ENCODE assay signal across 8 mouse cellular contexts in genomic region chr7:3644348-3644671, GRCm38 (mm10). TPM values are rescaled to one million over a fixed set of nuclear protein-coding genes. Genes with fewer than 3 reads are reported as not detected.
A peak's percentile ranks its signal among the peaks of the same experiment; 100 is the strongest.
DNase-seq lines count a peak whose midpoint lies in the region; ATAC-seq and TF ChIP-seq lines count a peak whose summit lies in the region.

No protein-coding gene starts in this region.

- H3K27ac ChIP-seq in cerebellum, adult 2 months (ENCODE audit: insufficient read depth, low read length), result no peak overlapping the region
- H3K27ac ChIP-seq in neural tube, embryonic 11.5 days (ENCODE audit: low read depth, low read length), result no peak overlapping the region
- 0 out of 2 replicates have a peak overlapping the region, but pooled peaks have one; percentile 17 for H3K27ac ChIP-seq in hindbrain, postnatal 0 days
- H3K27ac ChIP-seq in midbrain, embryonic 12.5 days (replicated peaks), result no peak overlapping the region; the same call in 1 of the 2 replicates

- DNase-seq in cerebellum, adult 2 months, result no peak
- no peak for DNase-seq in cerebellum, adult 9-11 months
- DNase-seq in neural tube, embryonic 11.5 days (ENCODE audit: low spot score), result no peak
- no peak for DNase-seq in neural tube, embryonic 10.5 days (ENCODE audit: extremely low spot score, low spot score)
- DNase-seq in hindbrain, postnatal 0 days (ENCODE audit: low spot score), result no peak
- no peak for DNase-seq in retina, postnatal 1 day
- DNase-seq in frontal cortex, postnatal 25 days (ENCODE audit: low spot score in 2 of 2), result no peak

- peaks cover 10% of the 10 kb centered on the region; the same call in 1 of the 2 replicates for H3K4me1 ChIP-seq in cerebellum, adult 2 months (ENCODE audit: control insufficient read depth, insufficient read depth, low read length)
- H3K4me1 ChIP-seq in neural tube, embryonic 11.5 days (ENCODE audit: control insufficient read depth, insufficient read depth, low read length), result peaks cover 21% of the 10 kb centered on the region
- peaks cover 23% of the 10 kb centered on the region for H3K4me1 ChIP-seq in hindbrain, postnatal 0 days (ENCODE audit: insufficient read depth, low read length)
- H3K4me1 ChIP-seq in midbrain, embryonic 12.5 days, result peaks cover 37% of the 10 kb centered on the region

- peak; percentile 46; the same call in 1 of the 2 replicates for TF ChIP-seq POLR2A in cerebellum, adult 2 months (IDR thresholded peaks at IDR 0.05; ENCODE audit: borderline replicate concordance, insufficient read depth, low read length)

- no peak for TF ChIP-seq CTCF in cerebellum, adult 2 months (IDR thresholded peaks at IDR 0.05; ENCODE audit: borderline replicate concordance, insufficient read depth, low read depth, low read length)
- TF ChIP-seq CTCF in hindbrain, postnatal 0 days (IDR thresholded peaks at IDR 0.05; ENCODE audit: low read depth), result no peak

- H3K9me3 ChIP-seq in neural tube, embryonic 11.5 days (ENCODE audit: control insufficient read depth, low read length), result 0 out of 2 replicates have a peak, but pooled peaks cover 3% of the 10 kb centered on the region
- no peaks in the 10 kb centered on the region for H3K9me3 ChIP-seq in hindbrain, postnatal 0 days (ENCODE audit: low read length)
- no peaks in the 10 kb centered on the region for H3K9me3 ChIP-seq in midbrain, embryonic 12.5 days

- peak overlapping the region; percentile 45 for H3K4me3 ChIP-seq in cerebellum, adult 2 months (replicated peaks; ENCODE audit: insufficient read depth, low read depth, low read length)
- H3K4me3 ChIP-seq in neural tube, embryonic 11.5 days (ENCODE audit: low read depth, low read length), result peak overlapping the region; percentile 100
- peak overlapping the region; percentile 97 for H3K4me3 ChIP-seq in hindbrain, postnatal 0 days (ENCODE audit: low read length)
- H3K4me3 ChIP-seq in midbrain, embryonic 12.5 days, result peak overlapping the region; percentile 99

- H3K27me3 ChIP-seq in cerebellum, adult 2 months (ENCODE audit: control insufficient read depth, insufficient read depth, low read length), result no peaks in the 10 kb centered on the region
- H3K27me3 ChIP-seq in neural tube, embryonic 11.5 days (ENCODE audit: control insufficient read depth, insufficient read depth, low read length), result no peaks in the 10 kb centered on the region
- H3K27me3 ChIP-seq in hindbrain, postnatal 0 days (ENCODE audit: insufficient read depth, low read length), result no peaks in the 10 kb centered on the region
- 0 out of 2 replicates have a peak, but pooled peaks cover 5% of the 10 kb centered on the region for H3K27me3 ChIP-seq in midbrain, embryonic 12.5 days

- H3K36me3 ChIP-seq in neural tube, embryonic 11.5 days (ENCODE audit: control insufficient read depth, insufficient read depth, low read length), result peaks cover 6% of the 10 kb centered on the region
- peaks cover 7% of the 10 kb centered on the region; the same call in 1 of the 2 replicates for H3K36me3 ChIP-seq in hindbrain, postnatal 0 days (ENCODE audit: insufficient read depth, low read length)
- H3K36me3 ChIP-seq in midbrain, embryonic 12.5 days, result peaks cover 31% of the 10 kb centered on the region

- no peak overlapping the region for H3K9ac ChIP-seq in neural tube, embryonic 11.5 days (ENCODE audit: low read length)
- peak overlapping the region; percentile 25; the same call in 1 of the 2 replicates for H3K9ac ChIP-seq in hindbrain, postnatal 0 days (replicated peaks; ENCODE audit: low read length)
- peak overlapping the region; percentile 31; the same call in 1 of the 2 replicates for H3K9ac ChIP-seq in midbrain, embryonic 12.5 days (replicated peaks)

- H3K4me2 ChIP-seq in neural tube, embryonic 11.5 days (ENCODE audit: low read depth), result peak overlapping the region; percentile 50
- H3K4me2 ChIP-seq in hindbrain, postnatal 0 days (ENCODE audit: low read depth, low read length), result peak overlapping the region; percentile 71
- peak overlapping the region; percentile 65 for H3K4me2 ChIP-seq in midbrain, embryonic 12.5 days (replicated peaks)

- WGBS in cerebellum, adult 2 months, result 2% methylated on average over 11 of the region's 11 CpGs
- WGBS in neural tube, embryonic 11.5 days, result 1% methylated on average over 11 of the region's 11 CpGs
- WGBS in hindbrain, postnatal 0 days, result 2% methylated on average over 11 of the region's 11 CpGs
- 1% methylated on average over 11 of the region's 11 CpGs for WGBS in midbrain, embryonic 12.5 days

- ATAC-seq in neural tube, embryonic 11.5 days (ENCODE audit: insufficient read depth, low FRiP score, low TSS enrichment), result no peak
- no peak for ATAC-seq in hindbrain, postnatal 0 days
- ATAC-seq in midbrain, embryonic 12.5 days (ENCODE audit: low FRiP score, low read depth), result no peak

RNA-seq across cellular contexts. Expression of gene Cnot3, which starts 0.8 kb away (rescaled TPM):
- polyA plus RNA-seq in cerebellum, adult 2 months (2012; rRNA removed), result 60.9 and 61.1 TPM in 2 replicates
- polyA plus RNA-seq in neural tube, embryonic 11.5 days (2014; fragmentation: Nextera tagmentation; extraction: Ambion mirVana), result 74.7 and 75.4 TPM in 2 replicates
- total RNA-seq in hindbrain, postnatal 0 days (2014; rRNA removed), result 23.7 and 26.0 TPM in 2 replicates
- polyA plus RNA-seq in hindbrain, postnatal 0 days (2015; fragmentation: Nextera tagmentation; extraction: Ambion mirVana), result 26.4 and 29.8 TPM in 2 replicates
- 59.5 and 67.5 TPM in 2 replicates for polyA plus RNA-seq in midbrain, embryonic 12.5 days (2016; fragmentation: Nextera tagmentation; extraction: Ambion mirVana)

RNA-seq across cellular contexts. Expression of gene Prpf31, which starts 14.5 kb away (rescaled TPM):
- 70.9 and 79.1 TPM in 2 replicates for polyA plus RNA-seq in cerebellum, adult 2 months (2012; rRNA removed)
- 141 and 147 TPM in 2 replicates for polyA plus RNA-seq in neural tube, embryonic 11.5 days (2014; fragmentation: Nextera tagmentation; extraction: Ambion mirVana)
- 48.6 and 50.8 TPM in 2 replicates for total RNA-seq in hindbrain, postnatal 0 days (2014; rRNA removed)
- polyA plus RNA-seq in hindbrain, postnatal 0 days (2015; fragmentation: Nextera tagmentation; extraction: Ambion mirVana), result 77.6 and 78.6 TPM in 2 replicates
- 121 and 131 TPM in 2 replicates for polyA plus RNA-seq in midbrain, embryonic 12.5 days (2016; fragmentation: Nextera tagmentation; extraction: Ambion mirVana)

RNA-seq across cellular contexts. Expression of gene Tfpt, which starts 14.6 kb away (rescaled TPM):
- 33.2 and 34.5 TPM in 2 replicates for polyA plus RNA-seq in cerebellum, adult 2 months (2012; rRNA removed)
- 35.7 and 36.7 TPM in 2 replicates for polyA plus RNA-seq in neural tube, embryonic 11.5 days (2014; fragmentation: Nextera tagmentation; extraction: Ambion mirVana)
- total RNA-seq in hindbrain, postnatal 0 days (2014; rRNA removed), result 14.2 and 17.3 TPM in 2 replicates
- polyA plus RNA-seq in hindbrain, postnatal 0 days (2015; fragmentation: Nextera tagmentation; extraction: Ambion mirVana), result 31.4 and 35.9 TPM in 2 replicates
- polyA plus RNA-seq in midbrain, embryonic 12.5 days (2016; fragmentation: Nextera tagmentation; extraction: Ambion mirVana), result 29.9 and 37.1 TPM in 2 replicates

RNA-seq across cellular contexts. Expression of gene Leng1, which starts 21.3 kb away (rescaled TPM):
- polyA plus RNA-seq in cerebellum, adult 2 months (2012; rRNA removed), result 12.0 and 12.9 TPM in 2 replicates
- polyA plus RNA-seq in neural tube, embryonic 11.5 days (2014; fragmentation: Nextera tagmentation; extraction: Ambion mirVana), result 16.9 and 18.2 TPM in 2 replicates
- 2.2 and 3.6 TPM in 2 replicates for total RNA-seq in hindbrain, postnatal 0 days (2014; rRNA removed)
- 10.9 and 13.2 TPM in 2 replicates for polyA plus RNA-seq in hindbrain, postnatal 0 days (2015; fragmentation: Nextera tagmentation; extraction: Ambion mirVana)
- 23.1 and 25.6 TPM in 2 replicates for polyA plus RNA-seq in midbrain, embryonic 12.5 days (2016; fragmentation: Nextera tagmentation; extraction: Ambion mirVana)

RNA-seq across cellular contexts. Expression of gene Ndufa3, which starts 27.1 kb away (rescaled TPM):
- 426 and 441 TPM in 2 replicates for polyA plus RNA-seq in cerebellum, adult 2 months (2012; rRNA removed)
- 417 and 419 TPM in 2 replicates for polyA plus RNA-seq in neural tube, embryonic 11.5 days (2014; fragmentation: Nextera tagmentation; extraction: Ambion mirVana)
- total RNA-seq in hindbrain, postnatal 0 days (2014; rRNA removed), result 235 and 572 TPM in 2 replicates
- 664 and 717 TPM in 2 replicates for polyA plus RNA-seq in hindbrain, postnatal 0 days (2015; fragmentation: Nextera tagmentation; extraction: Ambion mirVana)
- polyA plus RNA-seq in midbrain, embryonic 12.5 days (2016; fragmentation: Nextera tagmentation; extraction: Ambion mirVana), result 341 and 342 TPM in 2 replicates

Comparison
In these comparisons a context has a peak if more than half of its experiments do, and no peak if none do; other contexts are left out.
1. H3K4me3 ChIP-seq: peak in every context shown above with its lines; median percentile 100 in neural tube, embryonic 11.5 days; 99 in midbrain, embryonic 12.5 days; 97 in hindbrain, postnatal 0 days; 45 in cerebellum, adult 2 months.